Mouse (Mus musculus): ENCODE data around the gene Grin3b.

Gene Grin3b

DNA sequence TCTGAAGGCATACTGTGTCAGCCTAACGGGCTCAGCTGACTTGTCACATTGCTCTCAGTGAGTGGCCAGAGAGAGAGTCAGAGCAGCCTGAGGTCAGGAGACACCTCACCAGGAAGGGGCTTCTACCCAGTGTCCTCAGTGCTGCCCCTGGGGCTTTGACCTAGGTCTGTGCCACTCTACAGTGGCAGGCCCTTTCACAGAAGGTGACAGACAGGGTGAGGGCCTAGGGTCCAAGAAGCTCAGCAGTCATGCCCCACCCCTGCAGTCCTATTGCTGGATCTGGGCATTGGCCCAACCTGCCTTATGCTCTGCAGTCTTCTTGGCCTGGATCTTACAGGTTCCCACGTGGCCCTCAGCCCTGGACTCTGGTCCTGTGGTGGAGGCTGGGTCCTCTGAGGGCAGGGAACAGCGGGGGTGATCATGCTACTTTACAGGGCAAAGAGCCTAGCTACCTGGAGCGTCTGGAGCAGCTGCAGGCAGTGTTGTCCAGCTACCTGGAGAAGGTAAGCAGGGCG is 3.6 kb upstream of the Grin3b start:
- DNase-seq (ENCODE audit: low read depth), result no peak

DNA sequence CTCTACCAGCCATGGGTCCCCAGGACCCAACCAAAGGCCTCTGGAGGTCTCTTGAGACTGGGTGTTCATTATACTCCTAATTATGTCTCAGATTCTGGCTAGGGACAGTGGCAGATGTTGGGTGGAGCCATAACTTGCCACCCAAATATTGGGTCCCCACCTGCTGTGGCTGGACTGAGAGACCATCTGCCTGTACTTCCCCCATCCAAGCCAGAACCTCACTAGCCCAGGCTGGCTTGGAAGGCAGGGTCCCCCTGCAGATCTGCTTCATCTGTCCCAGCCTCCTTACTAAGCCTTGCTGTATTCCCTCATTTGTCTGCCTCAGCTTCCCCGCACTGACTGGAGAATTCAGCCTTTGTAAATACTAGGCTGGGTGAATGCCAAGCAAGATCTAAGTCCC is 2.3 kb upstream of the Grin3b start:
- DNase-seq (ENCODE audit: low read depth), result no peak

DNA sequence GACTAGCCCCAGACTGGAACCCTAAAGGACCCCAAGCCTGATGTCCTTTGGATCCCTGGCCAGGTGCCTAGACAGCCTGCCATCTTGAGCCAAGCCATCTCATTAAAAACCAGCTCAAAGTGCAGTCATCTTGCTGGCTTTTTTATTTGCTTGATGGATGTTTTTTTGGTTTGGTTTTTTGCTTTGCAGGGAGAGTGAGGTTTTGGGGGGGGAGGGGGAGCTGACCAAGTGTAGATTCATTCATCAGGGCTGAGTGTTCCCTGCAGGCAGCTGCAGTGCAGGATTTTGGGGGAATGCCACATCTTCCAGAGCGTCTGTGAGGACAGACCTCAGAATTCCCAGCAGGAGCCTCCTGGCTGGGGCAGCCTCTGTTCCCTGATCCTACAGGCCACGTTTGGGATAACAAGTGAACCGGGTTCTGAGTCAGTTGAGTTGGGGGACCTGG is 1.4 kb upstream of the Grin3b start:
- no peak for DNase-seq (ENCODE audit: low read depth)

DNA sequence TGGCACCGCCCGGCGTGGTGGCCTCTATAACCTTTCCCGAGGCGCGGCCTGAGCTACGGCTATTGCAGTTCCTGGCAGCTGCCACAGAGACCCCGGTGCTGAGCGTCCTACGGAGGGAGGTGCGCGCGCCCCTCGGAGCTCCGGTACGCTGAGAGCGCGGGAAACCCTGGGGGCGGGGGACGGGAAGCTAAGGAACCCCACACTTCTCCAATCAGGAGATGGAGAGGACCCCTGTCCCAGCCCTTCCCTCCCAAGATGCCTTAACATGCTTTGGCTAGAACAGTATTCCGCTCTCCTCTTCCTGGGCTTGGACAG is 625 bp downstream of the Grin3b start:
- no peak for DNase-seq (ENCODE audit: low read depth)

DNA sequence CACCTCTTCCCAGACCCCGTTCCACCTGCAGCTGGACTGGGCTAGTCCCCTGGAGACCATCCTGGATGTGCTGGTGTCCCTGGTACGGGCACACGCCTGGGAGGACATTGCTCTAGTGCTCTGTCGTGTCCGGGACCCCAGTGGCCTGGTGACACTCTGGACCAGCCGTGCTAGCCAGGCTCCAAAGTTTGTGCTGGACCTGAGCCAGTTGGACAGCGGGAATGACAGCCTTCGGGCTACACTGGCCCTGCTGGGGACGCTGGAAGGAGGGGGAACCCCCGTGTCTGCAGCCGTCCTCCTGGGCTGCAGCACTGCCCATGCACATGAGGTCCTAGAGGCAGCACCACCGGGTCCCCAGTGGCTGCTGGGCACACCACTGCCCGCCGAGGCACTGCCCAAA is 2.3 kb downstream of the Grin3b start:
- no peak for DNase-seq (ENCODE audit: low read depth)

DNA sequence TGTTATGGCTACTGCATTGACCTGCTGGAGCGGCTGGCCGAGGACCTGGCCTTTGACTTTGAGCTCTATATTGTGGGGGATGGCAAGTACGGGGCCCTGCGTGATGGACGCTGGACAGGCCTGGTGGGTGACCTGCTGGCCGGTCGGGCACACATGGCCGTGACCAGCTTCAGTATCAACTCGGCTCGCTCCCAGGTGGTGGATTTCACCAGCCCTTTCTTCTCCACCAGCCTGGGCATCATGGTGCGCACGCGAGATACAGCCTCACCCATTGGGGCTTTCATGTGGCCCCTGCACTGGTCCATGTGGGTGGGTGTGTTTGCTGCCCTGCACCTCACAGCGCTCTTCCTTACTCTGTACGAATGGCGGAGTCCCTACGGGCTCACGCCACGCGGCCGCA is 3.6 kb downstream of the Grin3b start:
- DNase-seq (ENCODE audit: low read depth), result no peak

DNA sequence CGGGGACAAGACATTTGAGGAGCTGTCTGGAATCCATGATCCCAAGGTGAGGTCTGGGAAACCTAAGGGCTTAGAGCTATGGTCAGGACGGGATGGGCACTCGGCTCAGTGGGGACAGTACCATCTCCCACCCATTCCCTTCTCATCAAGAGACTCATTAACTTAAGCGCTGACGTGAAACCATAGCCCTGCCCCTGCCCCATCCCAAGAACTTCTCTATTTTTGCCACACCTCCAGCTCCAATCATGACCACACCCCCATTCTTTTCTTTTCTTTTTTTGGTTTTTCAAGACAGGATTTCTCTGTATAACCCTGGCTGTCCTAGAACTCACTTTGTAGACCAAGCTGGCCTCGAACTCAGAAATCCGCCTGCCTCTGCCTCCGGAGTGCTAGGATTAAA is 4.2 kb downstream of the Grin3b start:
- DNase-seq (ENCODE audit: low read depth), result no peak

DNA sequence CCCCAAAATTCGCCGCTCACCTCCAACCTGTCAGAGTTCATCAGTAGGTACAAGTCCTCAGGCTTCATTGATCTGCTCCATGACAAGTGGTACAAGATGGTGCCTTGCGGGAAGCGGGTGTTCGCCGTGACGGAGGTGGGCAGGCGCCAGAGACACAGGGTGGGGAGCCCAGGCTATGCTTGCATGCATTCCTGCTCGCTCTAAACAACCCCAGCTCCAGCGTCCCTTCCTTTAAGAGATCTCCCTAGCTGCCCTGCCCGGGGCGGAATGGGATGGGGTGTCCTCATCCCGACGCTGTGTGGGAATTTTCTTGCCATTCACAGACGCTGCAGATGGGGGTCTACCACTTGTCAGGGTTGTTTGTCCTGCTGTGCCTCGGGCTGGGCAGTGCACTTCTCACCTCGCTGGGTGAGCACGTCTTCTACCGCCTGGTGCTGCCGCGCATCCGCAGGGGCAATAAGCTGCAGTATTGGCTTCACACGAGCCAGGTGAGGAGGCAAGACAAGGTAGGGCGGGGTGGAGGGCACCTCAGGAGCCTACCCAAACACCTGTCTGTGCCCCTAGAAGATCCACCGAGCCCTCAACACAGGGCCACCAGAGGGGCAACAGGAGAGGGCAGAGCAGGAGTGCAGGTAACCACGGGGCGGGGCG is 5.7 kb downstream of the Grin3b start:
- DNase-seq (ENCODE audit: low read depth), result no peak

DNA sequence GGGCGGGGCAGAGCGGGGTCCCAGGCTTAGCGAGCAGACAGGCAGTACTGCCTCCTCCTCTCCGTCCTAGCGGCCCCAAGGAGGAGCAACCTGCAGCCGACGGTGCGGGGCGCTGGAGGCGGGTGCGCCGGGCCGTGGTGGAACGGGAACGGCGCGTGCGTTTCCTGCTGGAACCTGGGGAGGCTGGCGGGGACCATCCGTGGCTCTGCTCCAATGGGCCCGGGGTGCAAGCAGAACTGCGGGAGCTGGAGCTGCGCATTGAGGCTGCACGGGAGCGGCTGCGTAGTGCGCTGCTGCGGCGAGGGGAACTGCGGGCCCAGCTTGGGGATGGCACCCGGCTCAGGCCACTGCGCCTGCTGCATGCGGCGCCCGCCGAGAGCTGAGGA is 6.2 kb downstream of the Grin3b start:
- DNase-seq (ENCODE audit: low read depth), result no peak

DNA sequence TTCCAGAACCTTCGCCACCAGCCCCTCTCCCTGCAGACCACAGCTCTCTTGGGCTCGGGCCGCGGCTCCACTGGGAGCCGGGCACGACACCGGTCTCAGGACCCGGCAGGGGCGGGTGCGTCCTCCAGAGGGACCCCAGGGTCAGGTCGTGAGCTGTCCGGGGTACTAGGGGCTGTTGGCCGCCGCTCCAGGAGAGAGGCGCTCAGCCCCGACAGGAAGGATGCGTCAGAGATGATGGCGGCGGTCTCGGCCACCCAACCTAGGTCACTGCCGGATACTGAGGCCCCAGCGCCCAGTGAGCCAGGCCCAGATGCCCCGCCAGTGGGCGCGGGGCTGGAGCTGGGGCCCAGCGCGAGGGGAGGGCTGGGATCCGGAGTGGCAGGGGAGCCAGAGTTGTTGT is 6.8 kb downstream of the Grin3b start:
- no peak for DNase-seq (ENCODE audit: low read depth)

DNA sequence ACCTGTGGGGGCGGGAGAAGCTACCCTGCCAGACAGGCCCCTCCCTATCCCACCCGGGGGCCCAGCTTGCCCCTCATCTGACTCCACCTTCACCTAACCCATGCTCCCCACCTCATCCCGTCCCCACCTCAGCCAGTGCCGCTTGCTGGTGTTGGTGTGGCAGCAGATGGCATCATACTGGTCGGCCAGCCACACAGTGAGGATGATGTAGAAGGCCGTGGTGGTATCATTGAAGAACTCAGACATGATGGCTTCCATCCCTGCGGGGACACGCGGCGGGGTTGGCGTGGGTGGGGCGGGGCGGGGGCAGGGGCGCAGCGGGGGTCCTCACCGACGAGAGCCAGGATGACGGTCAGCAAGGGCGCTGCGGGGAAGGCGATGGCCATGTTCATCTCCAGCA is 7.5 kb downstream of the Grin3b start:
- DNase-seq (ENCODE audit: low read depth), result no peak

DNA sequence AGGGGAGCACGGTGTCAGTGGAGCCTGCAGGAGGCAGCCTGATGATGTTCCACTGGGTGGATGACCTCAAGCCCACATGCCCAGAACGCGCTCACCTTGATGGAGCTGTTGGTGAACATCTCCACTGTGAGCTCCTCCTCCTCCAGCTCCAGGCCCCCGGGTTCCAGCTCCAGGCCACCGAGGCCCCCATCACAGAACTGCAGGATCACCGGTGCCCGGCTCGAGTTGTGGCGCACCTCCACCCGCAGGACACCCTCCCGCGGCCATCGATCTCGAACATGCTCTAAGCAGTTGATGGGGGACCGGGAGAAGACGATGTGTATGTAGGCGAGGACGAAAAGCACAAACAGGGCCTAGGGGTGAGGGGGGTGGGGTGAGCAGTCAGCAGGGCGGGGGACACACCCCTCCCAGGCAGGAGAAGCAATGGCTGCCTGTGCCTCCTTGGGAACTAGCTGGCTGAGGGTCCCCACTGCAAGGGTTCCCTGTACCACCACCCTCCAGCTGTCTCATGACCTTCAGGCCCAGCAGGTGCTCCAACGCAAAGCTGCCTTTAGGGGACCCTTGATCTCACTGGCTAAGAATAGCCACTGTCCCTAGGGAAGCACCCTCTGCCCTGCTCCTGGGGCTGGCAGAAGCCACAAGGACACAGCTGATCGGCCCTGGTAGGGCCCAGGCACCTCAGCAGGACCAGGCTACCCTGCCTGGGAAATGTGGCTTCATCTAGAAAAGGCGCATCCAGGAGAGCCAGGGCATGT is 9.1 kb downstream of the Grin3b start:
- DNase-seq (ENCODE audit: low read depth), result no peak

DNA sequence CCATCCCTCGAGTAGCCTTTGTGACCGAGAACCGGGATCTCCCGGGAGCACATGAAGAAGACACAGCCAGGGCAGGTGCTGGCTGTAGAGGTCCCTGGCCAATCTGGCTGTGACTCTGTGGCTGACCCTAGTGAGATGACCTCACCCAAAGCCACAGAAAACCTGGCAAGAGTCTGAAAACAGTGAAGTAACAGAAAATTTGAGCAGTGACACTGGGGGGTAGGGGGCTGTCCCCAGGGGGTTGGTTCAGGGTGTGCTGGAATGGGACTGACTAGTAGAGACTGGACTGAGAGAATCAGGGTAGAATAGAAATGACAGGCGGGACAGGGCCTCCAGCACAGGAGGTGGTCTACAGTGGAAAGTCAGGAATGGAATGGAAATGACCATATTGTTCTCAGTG is 12.7 kb downstream of the Grin3b start:
- DNase-seq (ENCODE audit: low read depth), result no peak

DNA sequence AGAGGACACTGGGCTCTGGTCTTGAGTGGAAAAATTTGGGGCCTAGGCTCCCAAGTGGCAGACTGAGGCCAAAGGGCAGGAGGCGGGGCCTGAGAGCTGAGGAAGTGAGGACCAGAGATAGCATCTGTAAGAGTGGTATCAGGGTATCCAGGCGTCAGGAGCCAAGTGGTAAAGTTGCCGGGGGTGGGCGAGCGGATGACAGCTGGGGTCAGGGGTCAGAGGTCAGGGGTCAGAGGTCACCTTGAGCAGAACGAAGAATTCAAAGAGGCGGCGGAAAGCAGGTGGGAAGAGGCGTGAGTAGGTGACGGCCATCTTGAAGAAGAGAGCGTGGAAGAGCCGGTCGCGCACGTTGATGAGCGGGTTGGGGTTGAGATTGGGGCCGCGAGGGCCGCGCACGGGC is 13.2 kb downstream of the Grin3b start:
- peak; percentile 90 for DNase-seq (ENCODE audit: low read depth)

DNA sequence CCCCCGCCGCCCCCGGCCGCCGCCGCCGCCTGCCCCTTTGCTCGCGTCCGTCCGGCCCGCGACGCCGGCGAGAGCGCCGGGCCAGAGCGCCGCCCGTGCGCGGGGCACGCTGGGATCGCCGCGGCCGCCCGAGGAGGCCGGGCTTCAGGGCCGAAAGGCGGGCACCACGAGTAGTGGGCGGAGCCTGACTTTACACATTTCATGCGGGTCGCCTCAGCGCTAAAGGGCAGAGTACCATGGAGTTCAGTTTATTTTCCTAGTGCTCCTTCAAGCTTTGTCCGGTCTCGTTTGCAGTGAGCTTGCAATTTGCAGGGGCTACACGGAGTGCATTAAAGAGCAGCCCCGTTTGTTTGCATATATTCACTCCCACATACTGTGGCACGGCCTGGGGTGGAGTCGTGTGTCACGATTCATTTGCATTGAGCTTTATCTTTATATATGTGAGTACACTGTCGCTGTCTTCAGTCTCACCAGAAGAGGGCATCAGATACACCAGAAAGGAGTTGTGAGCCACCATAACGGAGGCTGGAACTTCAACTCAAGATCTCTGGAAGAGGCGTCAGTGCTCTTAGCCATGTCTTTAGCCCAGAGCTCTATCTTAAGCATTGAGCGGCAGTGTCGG is 13.8 kb downstream of the Grin3b start, which contains the start of gene Tmem259:
Gene Tmem259, minus strand, starts transcription at position 136 of the 622 bp plus-strand sequence.
- peak; percentile 95 for DNase-seq (ENCODE audit: low read depth)

DNA sequence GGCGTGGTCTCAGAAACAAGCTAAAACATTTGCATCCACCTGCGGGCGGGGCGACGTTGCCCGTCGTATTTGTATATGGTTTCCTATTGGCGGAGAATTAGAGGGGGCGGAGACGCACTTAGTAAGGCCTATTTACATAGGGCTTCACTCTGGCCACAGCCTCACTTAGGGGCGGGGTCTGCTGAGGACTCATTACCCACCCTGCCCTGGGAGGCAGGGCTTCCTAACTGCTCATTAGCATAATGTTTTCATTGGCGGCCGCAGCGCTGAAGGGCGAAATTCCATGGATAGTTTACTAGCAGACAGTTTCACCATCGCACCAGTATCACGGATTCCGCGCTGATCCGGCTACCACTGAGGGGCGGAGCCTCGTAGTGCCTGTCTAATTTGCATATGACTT is 14.4 kb downstream of the Grin3b start:
- peak; percentile 99 for DNase-seq (ENCODE audit: low read depth)

DNA sequence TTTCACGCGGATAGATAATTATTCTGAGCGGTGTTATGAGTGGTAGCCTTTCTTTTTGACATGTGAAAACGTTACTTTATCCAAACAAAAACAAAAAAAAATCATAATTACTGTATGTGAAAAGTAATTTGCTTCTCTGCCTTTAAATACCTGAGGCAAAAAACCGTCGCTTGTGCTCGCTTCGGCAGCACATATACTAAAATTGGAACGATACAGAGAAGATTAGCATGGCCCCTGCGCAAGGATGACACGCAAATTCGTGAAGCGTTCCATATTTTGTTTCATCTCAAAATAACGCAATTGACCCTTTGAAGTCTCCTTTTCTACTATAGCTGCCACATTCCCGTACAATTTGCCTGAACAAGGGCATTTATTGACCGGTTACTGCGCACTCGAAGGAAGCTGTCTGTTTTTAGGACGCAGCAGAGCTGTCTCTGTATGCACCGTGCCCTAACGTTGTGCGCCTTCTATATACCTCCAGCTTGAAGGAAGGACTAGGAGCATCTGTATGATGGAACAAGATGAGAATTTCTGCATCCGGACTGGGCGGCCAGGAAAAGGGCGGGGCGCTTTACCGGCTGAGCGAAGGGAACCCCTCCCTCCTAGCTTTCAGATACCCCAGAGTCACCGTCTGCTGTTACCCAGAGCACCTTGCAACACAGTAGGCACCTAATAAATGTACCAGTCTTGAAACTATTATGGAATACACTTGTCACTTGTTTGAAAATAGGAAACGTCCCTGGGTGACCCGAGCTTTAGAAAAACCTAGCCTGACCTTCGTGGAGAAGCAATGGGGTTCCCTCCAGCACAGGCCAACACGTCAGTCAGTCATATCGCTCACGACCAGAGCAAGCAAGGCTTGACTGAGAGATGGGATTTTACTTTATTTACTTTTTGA is 15.1 kb downstream of the Grin3b start:
- peak; percentile 90 for DNase-seq (ENCODE audit: low read depth)

DNA sequence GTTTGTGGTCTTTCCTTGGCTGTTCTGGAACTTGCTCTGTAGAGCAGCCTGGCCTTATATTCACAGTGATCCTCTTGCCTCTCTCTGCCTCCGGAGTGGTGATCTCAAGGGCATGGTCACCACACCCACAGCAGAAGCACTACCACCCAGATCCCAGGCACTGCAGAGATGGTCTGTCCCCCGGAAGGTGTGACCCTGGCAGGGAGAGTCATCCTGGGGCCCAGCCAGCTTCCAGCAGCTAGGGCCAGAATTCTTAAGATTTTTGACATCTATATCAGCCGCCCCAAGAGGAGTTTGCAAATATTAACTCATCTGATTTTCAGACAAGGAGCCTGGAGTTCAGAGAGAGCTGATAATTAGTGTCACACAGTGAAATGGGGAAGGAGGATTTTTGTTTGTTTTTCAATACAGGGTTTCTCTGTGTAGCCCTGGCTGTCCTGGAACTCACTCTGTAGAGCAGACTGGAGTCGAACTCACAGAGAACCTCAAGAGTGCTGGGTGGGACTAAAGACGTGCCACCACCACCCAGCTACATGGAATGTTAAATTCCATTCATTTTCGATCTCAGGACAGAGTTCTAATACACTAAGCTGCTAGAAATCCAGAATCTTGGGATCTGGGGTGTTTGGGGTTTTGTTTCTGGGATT is 15.8 kb downstream of the Grin3b start:
- no peak for DNase-seq (ENCODE audit: low read depth)

DNA sequence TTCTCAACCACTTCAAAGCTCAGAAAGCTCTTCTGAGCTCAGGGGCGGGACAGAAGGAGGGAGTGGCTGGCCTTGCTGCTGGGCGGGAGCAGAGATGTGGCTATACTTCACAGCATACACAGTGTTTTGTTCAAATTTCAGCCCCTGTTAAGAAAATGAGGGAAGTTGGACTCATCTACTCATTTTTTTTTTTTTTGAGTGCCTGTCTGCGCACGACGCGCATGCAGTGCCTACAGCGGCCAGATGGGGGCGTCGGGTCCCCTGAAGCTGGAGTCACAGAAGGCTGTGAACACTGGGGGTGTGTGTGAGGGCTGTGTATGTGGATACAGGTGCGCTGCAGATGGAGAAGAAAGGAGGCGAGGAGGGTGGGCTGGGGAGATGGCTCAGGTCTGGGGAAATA is 16.4 kb downstream of the Grin3b start:
- DNase-seq (ENCODE audit: low read depth), result peak; percentile 94

DNA sequence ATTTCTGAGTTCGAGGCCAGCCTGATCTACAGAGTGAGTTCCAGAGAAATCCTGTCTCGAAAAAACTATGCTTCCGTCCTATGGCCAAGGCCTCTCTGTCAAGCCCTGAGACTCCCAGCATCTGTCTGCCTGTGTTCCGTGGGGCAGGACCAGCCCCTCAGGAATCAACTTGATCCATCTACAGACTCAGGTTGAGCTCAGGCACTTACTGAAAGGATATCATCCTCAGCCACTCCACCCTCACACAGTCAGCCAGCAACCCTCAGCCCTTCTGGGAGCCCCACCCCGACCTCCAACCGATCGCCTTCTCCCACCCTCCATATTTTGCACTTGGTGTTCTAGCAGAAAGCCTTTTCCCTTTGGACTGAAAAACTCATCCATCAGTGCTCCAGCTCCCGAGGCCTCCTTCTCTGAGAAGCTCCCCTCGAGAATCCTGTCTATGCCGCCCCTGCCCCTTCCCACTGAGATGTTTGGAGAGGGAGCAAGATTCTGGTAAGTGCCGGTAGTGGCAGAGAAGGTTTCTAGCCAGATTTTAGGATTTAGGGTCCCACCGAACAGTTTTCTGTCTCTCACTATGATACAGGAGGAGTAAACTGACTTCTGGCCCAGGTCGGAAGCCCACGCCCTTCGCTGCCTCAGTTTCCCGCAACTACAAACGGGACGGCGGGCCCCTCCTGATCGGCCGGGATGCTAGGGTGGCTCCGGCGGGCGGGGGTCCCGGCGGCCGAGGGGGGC is 17.4 kb downstream of the Grin3b start:
- DNase-seq (ENCODE audit: low read depth), result peak; percentile 56

Data from induced T-regulatory cell, adult 2 months (primary cell).